Mouse (Mus musculus): Measurements from ENCODE around the gene Lrrc8d. TPM values are rescaled to one million over a fixed set of nuclear protein-coding genes. Genes with fewer than 3 reads are reported as not detected.

The Lrrc8d gene
- polyA plus RNA-seq, 1 experiment = 24.8 TPM

DNA sequence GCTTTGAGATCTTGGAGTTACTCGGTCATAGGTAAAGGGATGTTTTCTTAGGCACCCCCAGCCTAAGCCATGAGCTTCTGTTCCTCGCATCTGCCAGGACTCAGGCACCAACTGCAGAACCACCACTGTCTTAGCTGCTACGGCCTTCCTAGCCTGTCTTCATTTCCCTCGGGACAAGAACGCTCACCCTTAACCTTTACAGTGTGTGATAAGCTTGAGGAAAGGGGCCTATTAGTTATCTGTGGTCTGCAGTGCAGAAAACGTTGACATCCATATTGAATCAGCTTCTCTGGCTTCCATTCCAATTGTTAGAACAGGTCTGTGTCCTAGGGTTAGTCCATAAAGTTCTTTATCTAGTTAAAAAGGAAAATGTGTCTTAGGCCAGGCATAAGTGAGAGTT, 37.4 kb downstream of the Lrrc8d start:
- Histone ChIP-seq H3K36me3 (ENCODE audit: control insufficient read depth, insufficient read depth) (peaks cover 5% of the 10 kb centered on the region), H3K79me2 (ENCODE audit: control insufficient read depth, insufficient read depth) (peaks cover 28% of the 10 kb centered on the region), H3K4me2 (ENCODE audit: low read depth) (no peak overlapping the region), H3K4me3 (no peak overlapping the region), H3K27me3 (ENCODE audit: control insufficient read depth, insufficient read depth, insufficient read length) (no peaks in the 10 kb centered on the region), H3ac (ENCODE audit: control insufficient read depth, insufficient read length) (no peak overlapping the region)
- TF ChIP-seq USF1 (IDR thresholded peaks at IDR 0.05; ENCODE audit: low read depth) = no peak
- TF ChIP-seq MYOG (IDR thresholded peaks at IDR 0.05; ENCODE audit: control insufficient read depth in 1 of 3, insufficient read depth in 1 of 3, insufficient read length in 2 of 3, low read depth in 2 of 3) = no peak
- TF ChIP-seq CEBPB (IDR thresholded peaks at IDR 0.05; ENCODE audit: insufficient read depth, poor library complexity, severe bottlenecking) = no peak
- no peak for TF ChIP-seq E2F4 (IDR thresholded peaks at IDR 0.05; ENCODE audit: insufficient read depth)
- TF ChIP-seq POLR2A (IDR thresholded peaks at IDR 0.05; ENCODE audit: insufficient read length, low read depth) = no peak
- no peak for TF ChIP-seq TCF3 (IDR thresholded peaks at IDR 0.05; ENCODE audit: insufficient read length, low read depth)
- TF ChIP-seq REST (IDR thresholded peaks at IDR 0.05; ENCODE audit: insufficient read depth, insufficient read length) = no peak
- no peak for TF ChIP-seq MYOD1 (IDR thresholded peaks at IDR 0.05; ENCODE audit: control insufficient read depth in 1 of 3, insufficient read length in 2 of 3, low read depth in 2 of 3)
- no peak for TF ChIP-seq POLR2AphosphoS2 (IDR thresholded peaks at IDR 0.05; ENCODE audit: insufficient read length, low read depth)
- TF ChIP-seq SRF (IDR thresholded peaks at IDR 0.05; ENCODE audit: control insufficient read depth, insufficient read length, low read depth) = no peak
- no peak for TF ChIP-seq TCF12 (IDR thresholded peaks at IDR 0.05; ENCODE audit: insufficient read depth, poor library complexity, severe bottlenecking)

DNA sequence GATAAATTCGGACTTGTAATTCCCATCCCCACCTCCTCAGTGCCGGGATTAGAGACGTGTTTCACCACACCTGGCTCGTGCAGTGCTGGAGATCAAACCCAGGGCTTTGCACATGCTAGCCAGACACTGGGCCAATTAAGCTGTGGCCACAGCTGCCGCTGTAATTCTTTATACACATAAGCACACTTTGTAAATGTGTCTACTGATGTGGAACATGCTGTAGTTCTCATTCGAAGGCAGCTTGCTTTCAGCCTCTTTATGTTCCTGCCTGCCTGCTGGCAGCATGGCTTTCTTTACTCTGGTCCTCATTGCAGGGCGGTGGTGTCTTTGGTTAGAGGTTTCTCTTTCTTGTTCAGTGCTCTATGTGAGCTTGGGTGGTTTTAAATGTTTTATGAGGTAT, 40.7 kb downstream of the Lrrc8d start:
- Histone ChIP-seq H3ac (ENCODE audit: control insufficient read depth, insufficient read length) (no peak overlapping the region), H3K79me2 (ENCODE audit: control insufficient read depth, insufficient read depth) (peaks cover 19% of the 10 kb centered on the region), H3K27me3 (ENCODE audit: control insufficient read depth, insufficient read depth, insufficient read length) (no peaks in the 10 kb centered on the region), H3K4me2 (ENCODE audit: low read depth) (no peak overlapping the region), H3K4me3 (no peak overlapping the region), H3K36me3 (ENCODE audit: control insufficient read depth, insufficient read depth) (no peaks in the 10 kb centered on the region)
- TF ChIP-seq TCF12 (IDR thresholded peaks at IDR 0.05; ENCODE audit: insufficient read depth, poor library complexity, severe bottlenecking) = no peak
- peak in 1 of 3 experiments; percentile 18 for TF ChIP-seq MYOD1 (IDR thresholded peaks at IDR 0.05; ENCODE audit: control insufficient read depth in 1 of 3, insufficient read length in 2 of 3, low read depth in 2 of 3)

DNA sequence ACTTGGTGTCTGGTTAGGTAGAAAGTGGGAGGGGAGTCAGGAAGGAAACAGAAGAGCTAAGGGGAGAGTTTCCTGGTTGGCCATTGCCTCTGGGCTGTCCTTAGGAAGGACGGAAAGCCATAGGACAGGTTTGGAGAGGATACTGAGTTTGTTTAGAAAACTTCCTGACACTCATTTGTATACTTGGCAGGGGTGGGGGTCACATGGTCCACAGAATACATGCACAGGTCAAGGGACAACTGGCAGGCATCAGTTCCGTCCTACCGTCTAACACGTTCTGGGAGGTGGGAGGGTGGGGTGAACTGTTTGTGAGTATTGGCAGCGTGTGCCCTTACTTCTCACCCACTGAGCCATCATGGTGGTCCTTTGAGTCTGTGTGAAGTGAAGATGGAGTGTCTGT, 42.9 kb downstream of the Lrrc8d start:
- no peak overlapping the region for H3K4me3 ChIP-seq
- no peak overlapping the region for H3K4me2 ChIP-seq (ENCODE audit: low read depth)
- peaks cover 4% of the 10 kb centered on the region for H3K79me2 ChIP-seq (ENCODE audit: control insufficient read depth, insufficient read depth)

DNA sequence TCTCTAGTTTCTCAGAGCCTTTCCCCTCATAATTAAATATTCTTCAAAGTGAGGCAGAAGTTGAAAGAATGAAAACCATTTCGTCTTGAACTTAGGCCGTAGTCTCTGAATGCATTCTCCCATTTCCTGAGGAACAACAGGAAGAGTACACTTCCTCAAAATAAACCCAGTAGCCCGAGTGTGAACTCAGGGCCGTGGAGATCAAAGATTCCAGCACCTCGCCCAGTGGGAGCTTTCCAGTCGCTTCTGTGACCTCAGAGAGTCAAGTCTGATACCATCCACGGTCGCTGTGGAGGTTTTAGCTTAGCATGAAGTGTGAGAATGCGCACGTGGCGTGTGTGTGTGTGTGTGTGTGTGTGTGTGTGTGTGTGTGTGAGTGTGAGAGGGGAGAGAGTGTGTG, 45.6 kb downstream of the Lrrc8d start:
- Histone ChIP-seq H3K36me3 (ENCODE audit: control insufficient read depth, insufficient read depth) (no peaks in the 10 kb centered on the region), H3ac (ENCODE audit: control insufficient read depth, insufficient read length) (no peak overlapping the region), H3K79me2 (ENCODE audit: control insufficient read depth, insufficient read depth) (no peaks in the 10 kb centered on the region), H3K4me2 (ENCODE audit: low read depth) (no peak overlapping the region), H3K4me3 (no peak overlapping the region), H3K27me3 (ENCODE audit: control insufficient read depth, insufficient read depth, insufficient read length) (no peaks in the 10 kb centered on the region)
- TF ChIP-seq E2F4 (IDR thresholded peaks at IDR 0.05; ENCODE audit: insufficient read depth) = no peak
- no peak for TF ChIP-seq SRF (IDR thresholded peaks at IDR 0.05; ENCODE audit: control insufficient read depth, insufficient read length, low read depth)
- no peak for TF ChIP-seq USF1 (IDR thresholded peaks at IDR 0.05; ENCODE audit: low read depth)
- no peak for TF ChIP-seq TCF3 (IDR thresholded peaks at IDR 0.05; ENCODE audit: insufficient read length, low read depth)
- no peak for TF ChIP-seq MAX (IDR thresholded peaks at IDR 0.05; ENCODE audit: low read depth)
- TF ChIP-seq REST (IDR thresholded peaks at IDR 0.05; ENCODE audit: insufficient read depth, insufficient read length) = no peak
- no peak for TF ChIP-seq POLR2AphosphoS2 (IDR thresholded peaks at IDR 0.05; ENCODE audit: insufficient read length, low read depth)
- no peak for TF ChIP-seq MYOG (IDR thresholded peaks at IDR 0.05; ENCODE audit: control insufficient read depth in 1 of 3, insufficient read depth in 1 of 3, insufficient read length in 2 of 3, low read depth in 2 of 3)
- no peak for TF ChIP-seq TCF12 (IDR thresholded peaks at IDR 0.05; ENCODE audit: insufficient read depth, poor library complexity, severe bottlenecking)
- TF ChIP-seq POLR2A (IDR thresholded peaks at IDR 0.05; ENCODE audit: insufficient read length, low read depth) = no peak
- TF ChIP-seq CEBPB (IDR thresholded peaks at IDR 0.05; ENCODE audit: insufficient read depth, poor library complexity, severe bottlenecking) = no peak
- TF ChIP-seq MYOD1 (IDR thresholded peaks at IDR 0.05; ENCODE audit: control insufficient read depth in 1 of 3, insufficient read length in 2 of 3, low read depth in 2 of 3) = no peak

More for the DNA sequence above, 42.9 kb downstream of the Lrrc8d start:
- Histone ChIP-seq H3K27me3 (ENCODE audit: control insufficient read depth, insufficient read depth, insufficient read length) (no peaks in the 10 kb centered on the region), H3K36me3 (ENCODE audit: control insufficient read depth, insufficient read depth) (no peaks in the 10 kb centered on the region), H3ac (ENCODE audit: control insufficient read depth, insufficient read length) (no peak overlapping the region)
- TF ChIP-seq MAX (IDR thresholded peaks at IDR 0.05; ENCODE audit: low read depth) (no peak), CEBPB (IDR thresholded peaks at IDR 0.05; ENCODE audit: insufficient read depth, poor library complexity, severe bottlenecking) (no peak), TCF12 (IDR thresholded peaks at IDR 0.05; ENCODE audit: insufficient read depth, poor library complexity, severe bottlenecking) (no peak), USF1 (IDR thresholded peaks at IDR 0.05; ENCODE audit: low read depth) (no peak), E2F4 (IDR thresholded peaks at IDR 0.05; ENCODE audit: insufficient read depth) (no peak), SRF (IDR thresholded peaks at IDR 0.05; ENCODE audit: control insufficient read depth, insufficient read length, low read depth) (no peak), POLR2AphosphoS2 (IDR thresholded peaks at IDR 0.05; ENCODE audit: insufficient read length, low read depth) (no peak), REST (IDR thresholded peaks at IDR 0.05; ENCODE audit: insufficient read depth, insufficient read length) (no peak)

- Histone ChIP-seq H3K36me3 (ENCODE audit: control insufficient read depth, insufficient read depth) (no peaks in the 10 kb centered on the region), H3K79me2 (ENCODE audit: control insufficient read depth, insufficient read depth) (no peaks in the 10 kb centered on the region), H3ac (ENCODE audit: control insufficient read depth, insufficient read length) (no peak overlapping the region), H3K27me3 (ENCODE audit: control insufficient read depth, insufficient read depth, insufficient read length) (no peaks in the 10 kb centered on the region), H3K4me3 (no peak overlapping the region), H3K4me2 (ENCODE audit: low read depth) (no peak overlapping the region)
- TF ChIP-seq POLR2AphosphoS2 (IDR thresholded peaks at IDR 0.05; ENCODE audit: insufficient read length, low read depth) = no peak
- no peak for TF ChIP-seq USF1 (IDR thresholded peaks at IDR 0.05; ENCODE audit: low read depth)
- no peak for TF ChIP-seq REST (IDR thresholded peaks at IDR 0.05; ENCODE audit: insufficient read depth, insufficient read length)
- no peak for TF ChIP-seq MYOG (IDR thresholded peaks at IDR 0.05; ENCODE audit: control insufficient read depth in 1 of 3, insufficient read depth in 1 of 3, insufficient read length in 2 of 3, low read depth in 2 of 3)
- no peak for TF ChIP-seq TCF12 (IDR thresholded peaks at IDR 0.05; ENCODE audit: insufficient read depth, poor library complexity, severe bottlenecking)
- TF ChIP-seq CEBPB (IDR thresholded peaks at IDR 0.05; ENCODE audit: insufficient read depth, poor library complexity, severe bottlenecking) = no peak
Measured at GRCm38 (mm10) chr5:105745927-105746454, 46.2 kb downstream of the Lrrc8d start.

Data from myocyte (in vitro differentiated cells).